Mouse (Mus musculus) macrophage (primary cell): ENCODE data around the gene Espnl. TPM values are rescaled to one million over a fixed set of nuclear protein-coding genes. Genes with fewer than 3 reads are reported as not detected.

Experiments used
- H3K27ac ChIP-seq: fragments of 350-480 bp; formaldehyde crosslinking; 2 replicates; pipeline ENCODE4 v1.9.0; 2021
- H3K36me3 ChIP-seq: fragments of 350-480 bp; formaldehyde crosslinking; 2 replicates; pipeline ENCODE4 v1.9.0; 2021; ENCODE audit errors: inconsistent target
- H3K4me3 ChIP-seq: fragments of 350-480 bp; formaldehyde crosslinking; 2 replicates; pipeline ENCODE4 v1.9.0; 2021; ENCODE audit errors: inconsistent target
- H3K79me2 ChIP-seq: fragments of 350-480 bp; formaldehyde crosslinking; 2 replicates; pipeline ENCODE4 v1.9.0; 2021; ENCODE audit errors: inconsistent target
- WGBS: methylation state at CpG from one replicate; pipeline ENCODE4 v1.1.7; 2026; ENCODE audit warnings: inconsistent platforms; ENCODE audit not compliant: missing documents; 5-methylcytosine and 5-hydroxymethylcytosine counted together
- polyA plus RNA-seq: library from polyadenylated mRNA; stranded (reverse); fragments of 250-400 nt; gene quantifications from 3 replicates; pipeline ENCODE4 v1.2.4, GENCODE M21; 2018; ENCODE audit warnings: inconsistent platforms
- total RNA-seq, 78 experiments: library from RNA; depleted of rRNA; stranded (reverse); fragments of 250-400 nt; gene quantifications; 1 replicate in 9 of 78; 2 replicates in 24 of 78; 3 replicates in 43 of 78; 4 replicates in 2 of 78; pipeline ENCODE4 v1.2.4; 2018; ENCODE audit warnings: inconsistent platforms in 56 of 78

The Espnl gene
- total RNA-seq (2018; cell fraction: chromatin; rRNA removed) = under 1 TPM in 13 of 26 experiments, not detected in 13; 0.10 to 0.44 (median 0.24) TPM
- under 1 TPM in 1 of 26 experiments, not detected in 25; 0.04 TPM for total RNA-seq (2018; cell fraction: cytosol; rRNA removed)
- total RNA-seq (2018; cell fraction: nucleus; rRNA removed) = 1 to 10 TPM in 1 of 26 experiments, under 1 TPM in 11, not detected in 14; 0.06 to 1.4 (median 0.12) TPM
- not detected in 3 replicates for polyA plus RNA-seq

GRCm38 (mm10) chr1:91321760-91322438, at the start of gene Espnl:
Gene Espnl, plus strand, starts transcription at chr1:91322075.
- H3K79me2 ChIP-seq = no peaks in the 10 kb centered on the region
- peaks cover 2% of the 10 kb centered on the region; the same call in 1 of the 2 replicates for H3K36me3 ChIP-seq
- H3K27ac ChIP-seq = no peak within 1 kb of the TSS
- whole genome bisulfite sequencing = 45% methylated on average over 17 of the region's 19 CpGs
- H3K4me3 ChIP-seq = no peak within 1 kb of the TSS

GRCm38 (mm10) chr1:91272260-91272659, 49.6 kb upstream of the Espnl start:
- Histone ChIP-seq H3K27ac (no peak overlapping the region), H3K36me3 (peaks cover 26% of the 10 kb centered on the region)
- 88% methylated on average over 1 of the region's 2 CpGs for WGBS

GRCm38 (mm10) chr1:91276581-91276980, 45.3 kb upstream of the Espnl start:
- peaks cover 58% of the 10 kb centered on the region for H3K36me3 ChIP-seq
- WGBS = 100% methylated on average over 3 of the region's 4 CpGs
- H3K4me3 ChIP-seq = no peak overlapping the region
- no peak overlapping the region for H3K27ac ChIP-seq
- peaks cover 14% of the 10 kb centered on the region; the same call in 1 of the 2 replicates for H3K79me2 ChIP-seq

More at GRCm38 (mm10) chr1:91272260-91272659, 49.6 kb upstream of the Espnl start:
- H3K79me2 ChIP-seq = peaks cover 55% of the 10 kb centered on the region; the same call in 1 of the 2 replicates
- H3K4me3 ChIP-seq = no peak overlapping the region

GRCm38 (mm10) chr1:91277480-91277879, 44.4 kb upstream of the Espnl start:
- H3K27ac ChIP-seq = no peak overlapping the region
- no peak overlapping the region for H3K4me3 ChIP-seq
- peaks cover 12% of the 10 kb centered on the region; the same call in 1 of the 2 replicates for H3K79me2 ChIP-seq
- peaks cover 58% of the 10 kb centered on the region for H3K36me3 ChIP-seq
- 98% methylated on average over 2 of the region's 2 CpGs for WGBS

GRCm38 (mm10) chr1:91278410-91279119, 43.3 kb upstream of the Espnl start:
- 98% methylated on average over 3 of the region's 3 CpGs for WGBS
- no peak overlapping the region for H3K4me3 ChIP-seq
- peaks cover 64% of the 10 kb centered on the region for H3K36me3 ChIP-seq
- H3K27ac ChIP-seq = no peak overlapping the region
- H3K79me2 ChIP-seq = peaks cover 5% of the 10 kb centered on the region; the same call in 1 of the 2 replicates

- Histone ChIP-seq H3K4me3 (no peak overlapping the region), H3K27ac (no peak overlapping the region), H3K36me3 (peaks cover 68% of the 10 kb centered on the region), H3K79me2 (peaks cover 3% of the 10 kb centered on the region; the same call in 1 of the 2 replicates)
- WGBS = 40% methylated on average over 1 of the region's 1 CpGs
Measured at GRCm38 (mm10) chr1:91279126-91279525, 42.7 kb upstream of the Espnl start.

- WGBS = 53% methylated on average over 1 of the region's 1 CpGs
- Histone ChIP-seq H3K36me3 (peaks cover 73% of the 10 kb centered on the region), H3K79me2 (no peaks in the 10 kb centered on the region), H3K27ac (no peak overlapping the region), H3K4me3 (no peak overlapping the region)
Measured at GRCm38 (mm10) chr1:91282582-91282981, 39.3 kb upstream of the Espnl start.

GRCm38 (mm10) chr1:91289375-91289774, 32.5 kb upstream of the Espnl start:
- WGBS = 79% methylated on average over 1 of the region's 1 CpGs
- no peaks in the 10 kb centered on the region for H3K79me2 ChIP-seq
- H3K36me3 ChIP-seq = peaks cover 58% of the 10 kb centered on the region
- H3K27ac ChIP-seq = no peak overlapping the region
- no peak overlapping the region for H3K4me3 ChIP-seq

GRCm38 (mm10) chr1:91292101-91292825, 29.6 kb upstream of the Espnl start:
- no peaks in the 10 kb centered on the region for H3K79me2 ChIP-seq
- H3K36me3 ChIP-seq = peaks cover 30% of the 10 kb centered on the region; the same call in 1 of the 2 replicates
- WGBS = 96% methylated on average over 10 of the region's 11 CpGs
- H3K27ac ChIP-seq = no peak overlapping the region
- H3K4me3 ChIP-seq = no peak overlapping the region

GRCm38 (mm10) chr1:91295544-91295943, 26.3 kb upstream of the Espnl start:
- no peaks in the 10 kb centered on the region; the same call in 1 of the 2 replicates for H3K79me2 ChIP-seq
- H3K36me3 ChIP-seq = peaks cover 7% of the 10 kb centered on the region; the same call in 1 of the 2 replicates
- H3K27ac ChIP-seq = no peak overlapping the region
- no peak overlapping the region for H3K4me3 ChIP-seq
- 82% methylated on average over 6 of the region's 6 CpGs for WGBS

GRCm38 (mm10) chr1:91297799-91298744, 23.8 kb upstream of the Espnl start, which contains the start of gene Scly:
Gene Scly, plus strand, starts transcription at chr1:91298338.
- no peaks in the 10 kb centered on the region; the same call in 1 of the 2 replicates for H3K79me2 ChIP-seq
- H3K4me3 ChIP-seq = peak within 1 kb of the TSS; percentile 83
- WGBS = under 1% methylated on average over 65 of the region's 65 CpGs
- H3K27ac ChIP-seq = peak within 1 kb of the TSS; percentile 75
- peaks cover 12% of the 10 kb centered on the region for H3K36me3 ChIP-seq

- 31% methylated on average over 13 of the region's 13 CpGs for WGBS
- peak overlapping the region; percentile 83 for H3K4me3 ChIP-seq
- no peaks in the 10 kb centered on the region; the same call in 1 of the 2 replicates for H3K79me2 ChIP-seq
- peaks cover 18% of the 10 kb centered on the region for H3K36me3 ChIP-seq
- H3K27ac ChIP-seq = peak overlapping the region; percentile 75
Measured at GRCm38 (mm10) chr1:91299026-91299706, 22.7 kb upstream of the Espnl start.
